Mouse (Mus musculus) neural tube, embryonic 12.5 days (tissue): Measurements from ENCODE around the gene Scnn1a. TPM values are rescaled to one million over a fixed set of nuclear protein-coding genes. Genes with fewer than 3 reads are reported as not detected.
A peak's percentile ranks its signal among the peaks of the same experiment; 100 is the strongest.
"Not testable (repeated sequence)": the region's sequence is repeated elsewhere in the genome, so short reads cannot be mapped to it uniquely, and the experiment has no call there.

ENCODE experiments used
- ATAC-seq: fragments of 200-750 bp; cut with Nextera tagmentation; 2 replicates; pipeline ENCODE4 v1.8.0; 2017; ENCODE audit warnings: low read depth, mild to moderate bottlenecking, moderate TSS enrichment, moderate library complexity; ENCODE audit not compliant: low FRiP score
- H3K27ac ChIP-seq: fragments of 300-500 bp; sonication (generic); 2 replicates; pipeline ENCODE4 v1.5.1; 2016
- H3K27me3 ChIP-seq: fragments of 300-500 bp; sonication (generic); replicated peaks from 2 replicates; pipeline ENCODE4 v1.6.1; 2016; ENCODE audit warnings: mild to moderate bottlenecking
- H3K36me3 ChIP-seq: fragments of 300-500 bp; sonication (generic); 2 replicates; pipeline ENCODE4 v1.6.1; 2016; ENCODE audit warnings: mild to moderate bottlenecking
- H3K4me1 ChIP-seq: fragments of 300-500 bp; sonication (generic); 2 replicates; pipeline ENCODE4 v1.6.1; 2016
- H3K4me2 ChIP-seq: fragments of 300-500 bp; sonication (generic); replicated peaks from 2 replicates; pipeline ENCODE4 v1.6.1; 2016; ENCODE audit warnings: mild to moderate bottlenecking
- H3K4me3 ChIP-seq: fragments of 300-500 bp; sonication (generic); 2 replicates; pipeline ENCODE4 v1.5.1; 2016
- H3K9ac ChIP-seq: fragments of 300-500 bp; sonication (generic); 2 replicates; pipeline ENCODE4 v1.6.1; 2016; ENCODE audit warnings: mild to moderate bottlenecking
- H3K9me3 ChIP-seq: fragments of 300-500 bp; sonication (generic); 2 replicates; pipeline ENCODE4 v1.6.1; 2016; ENCODE audit warnings: mild to moderate bottlenecking
- WGBS: fragments of 180-500 bp; shearing (Covaris S2); methylation state at CpG from one replicate; pipeline ENCODE4 v1.1.7; 2016; 5-methylcytosine and 5-hydroxymethylcytosine counted together
- polyA plus RNA-seq: library from polyadenylated mRNA; unstranded; fragments of >200 nt; fragmentation: Nextera tagmentation; extraction: Ambion mirVana; gene quantifications from 2 replicates; pipeline ENCODE4 v1.2.1, GENCODE M21; 2016

Gene Scnn1a
- polyA plus RNA-seq = 0.13 and 0.47 TPM in 2 replicates

GRCm38 (mm10) chr6:125320323-125320722 is at the start of gene Scnn1a:
Scnn1a (plus strand) TSS chr6:125320659.
- H3K9ac ChIP-seq = no peak within 1 kb of the TSS
- no peaks in the 10 kb centered on the region for H3K9me3 ChIP-seq
- 89% methylated on average over 1 of the region's 1 CpGs for WGBS
- peaks cover 46% of the 10 kb centered on the region for H3K27me3 ChIP-seq
- 0 out of 2 replicates have a peak within 1 kb of the TSS, but pooled peaks have one; percentile 22 for H3K4me2 ChIP-seq
- no peak within 1 kb of the TSS for H3K27ac ChIP-seq
- H3K4me3 ChIP-seq = no peak within 1 kb of the TSS
- ATAC-seq = no peak
- H3K36me3 ChIP-seq = no peaks in the 10 kb centered on the region
- 0 out of 2 replicates have a peak, but pooled peaks cover 7% of the 10 kb centered on the region for H3K4me1 ChIP-seq

GRCm38 (mm10) chr6:125271455-125272227 is 48.8 kb upstream of the Scnn1a start:
- Histone ChIP-seq H3K9me3 (no peaks in the 10 kb centered on the region), H3K27me3 (no peaks in the 10 kb centered on the region), H3K4me2 (peak overlapping the region; percentile 33), H3K27ac (no peak overlapping the region), H3K4me3 (no peak overlapping the region), H3K9ac (no peak overlapping the region), H3K4me1 (no peaks in the 10 kb centered on the region), H3K36me3 (no peaks in the 10 kb centered on the region)
- 22% methylated on average over 17 of the region's 17 CpGs for WGBS
- peak; percentile 87 for ATAC-seq

DNA sequence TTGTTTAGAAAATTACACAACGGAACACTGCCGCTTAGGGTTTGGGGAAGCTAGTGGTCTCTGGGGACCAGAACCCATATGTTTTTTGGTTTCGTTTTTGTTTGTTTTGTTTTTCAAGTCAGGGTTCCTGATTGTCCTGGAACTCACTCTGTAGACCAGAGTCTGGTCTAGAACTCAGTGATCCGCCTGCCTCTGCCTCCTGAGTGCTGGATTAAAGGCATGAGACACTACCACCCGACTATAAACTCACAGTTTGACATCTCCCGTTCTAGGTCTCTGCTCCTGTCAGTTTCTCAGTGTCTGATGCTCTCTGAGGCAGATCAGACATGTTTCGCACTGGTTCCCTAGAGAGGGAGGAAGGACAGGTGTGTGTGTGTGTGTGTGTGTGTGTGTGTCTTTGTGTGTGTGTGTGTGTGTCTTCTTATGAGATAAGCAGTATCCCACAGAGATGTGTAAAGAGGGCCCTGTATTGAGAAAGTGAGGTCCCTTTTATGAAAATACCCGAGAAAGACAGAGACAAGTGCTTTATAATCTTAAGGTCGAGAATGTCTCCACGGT is 48.2 kb upstream of the Scnn1a start:
- Histone ChIP-seq H3K36me3 (no peaks in the 10 kb centered on the region), H3K9me3 (no peaks in the 10 kb centered on the region), H3K9ac (no peak overlapping the region), H3K27ac (no peak overlapping the region), H3K27me3 (no peaks in the 10 kb centered on the region), H3K4me3 (no peak overlapping the region), H3K4me2 (no peak overlapping the region), H3K4me1 (no peaks in the 10 kb centered on the region)
- no peak for ATAC-seq
- WGBS = 82% methylated on average over 10 of the region's 10 CpGs

GRCm38 (mm10) chr6:125274841-125275563 is 45.5 kb upstream of the Scnn1a start:
- Histone ChIP-seq H3K4me1 (no peaks in the 10 kb centered on the region), H3K27ac (no peak overlapping the region), H3K9ac (no peak overlapping the region), H3K9me3 (no peaks in the 10 kb centered on the region), H3K4me2 (no peak overlapping the region), H3K4me3 (no peak overlapping the region), H3K27me3 (no peaks in the 10 kb centered on the region), H3K36me3 (no peaks in the 10 kb centered on the region)
- ATAC-seq = no peak
- 61% methylated on average over 15 of the region's 15 CpGs for WGBS

- Histone ChIP-seq H3K9ac (no peak overlapping the region), H3K27ac (no peak overlapping the region), H3K27me3 (no peaks in the 10 kb centered on the region), H3K4me3 (no peak overlapping the region), H3K9me3 (no peaks in the 10 kb centered on the region), H3K4me2 (no peak overlapping the region), H3K36me3 (no peaks in the 10 kb centered on the region), H3K4me1 (no peaks in the 10 kb centered on the region)
- 60% methylated on average over 8 of the region's 8 CpGs for WGBS
- no peak for ATAC-seq
Observed at GRCm38 (mm10) chr6:125279729-125280128, 40.7 kb upstream of the Scnn1a start.

DNA sequence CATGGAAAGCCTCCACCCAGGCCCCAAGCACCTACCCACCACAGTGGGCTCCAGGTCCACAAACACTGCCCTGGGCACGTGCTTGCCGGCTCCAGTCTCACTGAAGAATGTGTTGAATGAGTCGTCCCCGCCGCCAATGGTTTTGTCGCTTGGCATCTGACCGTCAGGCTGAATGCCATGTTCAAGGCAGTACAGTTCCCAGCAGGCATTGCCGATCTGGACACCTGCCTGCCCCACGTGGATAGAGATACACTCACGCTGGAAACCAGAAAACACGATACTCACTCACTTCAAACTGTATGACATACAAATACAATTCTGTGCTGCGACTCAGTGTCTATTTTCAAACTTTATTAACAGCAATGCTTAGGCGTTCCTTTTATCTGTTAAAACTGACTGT is 37.7 kb upstream of the Scnn1a start:
- not testable (repeated sequence) for H3K36me3 ChIP-seq, H3K4me2 ChIP-seq, H3K9me3 ChIP-seq, H3K27me3 ChIP-seq, H3K9ac ChIP-seq, ATAC-seq, H3K4me1 ChIP-seq, H3K4me3 ChIP-seq, H3K27ac ChIP-seq
- WGBS = 93% methylated on average over 13 of the region's 13 CpGs

DNA sequence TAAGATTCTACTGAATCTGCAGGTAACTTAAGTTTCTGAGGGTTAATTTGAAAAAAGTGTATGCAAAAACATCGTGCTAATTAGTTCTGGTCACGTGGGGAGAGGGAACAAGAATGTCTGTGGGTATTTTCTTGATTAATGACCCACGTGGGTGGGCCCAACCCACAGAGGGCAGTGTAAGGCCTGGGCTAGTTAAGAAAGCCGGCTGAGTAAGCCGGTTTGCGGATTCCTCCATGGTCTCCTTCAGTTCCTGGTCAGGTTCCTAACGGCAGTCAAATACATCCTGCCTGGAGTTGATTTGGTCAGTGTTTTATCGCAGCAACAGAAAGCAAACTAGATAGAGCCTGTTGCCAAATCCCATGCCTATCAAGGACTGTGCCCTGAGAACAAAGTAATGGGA is 36.2 kb upstream of the Scnn1a start:
- WGBS = 59% methylated on average over 8 of the region's 8 CpGs
- no peak overlapping the region for H3K4me2 ChIP-seq
- no peaks in the 10 kb centered on the region for H3K27me3 ChIP-seq
- H3K9ac ChIP-seq = no peak overlapping the region
- H3K4me1 ChIP-seq = no peaks in the 10 kb centered on the region
- H3K27ac ChIP-seq = no peak overlapping the region
- H3K4me3 ChIP-seq = no peak overlapping the region
- ATAC-seq = no peak
- no peaks in the 10 kb centered on the region for H3K9me3 ChIP-seq
- no peaks in the 10 kb centered on the region for H3K36me3 ChIP-seq

GRCm38 (mm10) chr6:125284751-125285150 is 35.7 kb upstream of the Scnn1a start:
- H3K9ac ChIP-seq = no peak overlapping the region
- H3K36me3 ChIP-seq = no peaks in the 10 kb centered on the region
- H3K27ac ChIP-seq = no peak overlapping the region
- no peaks in the 10 kb centered on the region for H3K4me1 ChIP-seq
- no peaks in the 10 kb centered on the region for H3K27me3 ChIP-seq
- no peak overlapping the region for H3K4me3 ChIP-seq
- no peak for ATAC-seq
- 93% methylated on average over 7 of the region's 7 CpGs for WGBS
- H3K9me3 ChIP-seq = no peaks in the 10 kb centered on the region
- no peak overlapping the region for H3K4me2 ChIP-seq

GRCm38 (mm10) chr6:125285890-125286289 is 34.6 kb upstream of the Scnn1a start, which contains the start of gene Tuba3a:
Tuba3a (minus strand) TSS chr6:125286042.
- Histone ChIP-seq H3K27me3 (no peaks in the 10 kb centered on the region), H3K9ac (no peak within 1 kb of the TSS), H3K4me3 (no peak within 1 kb of the TSS), H3K4me1 (no peaks in the 10 kb centered on the region), H3K4me2 (no peak within 1 kb of the TSS), H3K36me3 (no peaks in the 10 kb centered on the region), H3K9me3 (no peaks in the 10 kb centered on the region), H3K27ac (no peak within 1 kb of the TSS)
- ATAC-seq = no peak
- 97% methylated on average over 22 of the region's 22 CpGs for WGBS

GRCm38 (mm10) chr6:125286944-125287343 is 33.5 kb upstream of the Scnn1a start:
- no peaks in the 10 kb centered on the region for H3K9me3 ChIP-seq
- no peaks in the 10 kb centered on the region for H3K4me1 ChIP-seq
- no peak overlapping the region for H3K4me3 ChIP-seq
- H3K27ac ChIP-seq = no peak overlapping the region
- H3K4me2 ChIP-seq = no peak overlapping the region
- no peak overlapping the region for H3K9ac ChIP-seq
- 89% methylated on average over 4 of the region's 4 CpGs for WGBS
- ATAC-seq = no peak
- no peaks in the 10 kb centered on the region for H3K27me3 ChIP-seq
- H3K36me3 ChIP-seq = no peaks in the 10 kb centered on the region

GRCm38 (mm10) chr6:125288730-125289129 is 31.7 kb upstream of the Scnn1a start:
- 0 out of 2 replicates have a peak, but pooled peaks cover 5% of the 10 kb centered on the region for H3K9me3 ChIP-seq
- H3K4me2 ChIP-seq = no peak overlapping the region
- no peak overlapping the region for H3K4me3 ChIP-seq
- no peaks in the 10 kb centered on the region for H3K4me1 ChIP-seq
- no peak overlapping the region for H3K27ac ChIP-seq
- no peaks in the 10 kb centered on the region for H3K36me3 ChIP-seq
- H3K9ac ChIP-seq = no peak overlapping the region
- WGBS = 81% methylated on average over 5 of the region's 5 CpGs
- H3K27me3 ChIP-seq = no peaks in the 10 kb centered on the region
- ATAC-seq = no peak

DNA sequence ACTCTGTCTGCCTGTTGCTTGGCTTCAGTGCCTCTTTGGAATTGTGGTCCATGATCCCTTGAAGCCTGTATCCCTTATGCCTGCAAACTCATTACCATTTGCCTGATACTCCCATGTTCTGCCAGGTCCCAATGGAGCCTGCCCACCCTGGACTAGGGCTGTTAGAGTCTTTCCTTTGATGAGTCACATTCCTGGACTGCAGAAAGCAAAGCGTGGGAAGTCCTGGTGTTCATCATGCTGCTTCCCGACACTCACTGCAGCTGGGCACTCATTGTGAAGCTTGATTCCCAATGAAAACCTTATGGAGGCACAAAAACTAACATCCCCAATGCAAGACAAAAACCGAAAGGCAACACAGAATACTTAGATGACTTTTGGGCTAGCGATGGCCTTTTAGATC is 29.1 kb upstream of the Scnn1a start:
- WGBS = 86% methylated on average over 4 of the region's 4 CpGs

More for the DNA sequence above, 29.1 kb upstream of the Scnn1a start:
- H3K27ac ChIP-seq = no peak overlapping the region
- H3K36me3 ChIP-seq = no peaks in the 10 kb centered on the region
- no peaks in the 10 kb centered on the region for H3K4me1 ChIP-seq
- no peak for ATAC-seq
- H3K4me2 ChIP-seq = no peak overlapping the region
- H3K9me3 ChIP-seq = 0 out of 2 replicates have a peak, but pooled peaks cover 5% of the 10 kb centered on the region
- H3K4me3 ChIP-seq = no peak overlapping the region
- H3K9ac ChIP-seq = no peak overlapping the region
- H3K27me3 ChIP-seq = no peaks in the 10 kb centered on the region
